Mouse (Mus musculus): ENCODE data around the gene Cks2.
A peak's percentile ranks its signal among the peaks of the same experiment; 100 is the strongest.
"Not testable (repeated sequence)": the region's sequence is repeated elsewhere in the genome, so short reads cannot be mapped to it uniquely, and the experiment has no call there.

Gene Cks2

GRCm38 (mm10) chr13:51644829-51645789, at the start of gene Cks2:
Gene Cks2, plus strand, starts transcription at chr13:51645232.
- DNase-seq (ENCODE audit: low read depth, low spot score): peak; percentile 100

- no peak for DNase-seq (ENCODE audit: low read depth, low spot score)
Measured at GRCm38 (mm10) chr13:51595404-51595803, 49.6 kb upstream of the Cks2 start.

- DNase-seq (ENCODE audit: low read depth, low spot score): no peak
Measured at GRCm38 (mm10) chr13:51598063-51598462, 47.0 kb upstream of the Cks2 start.

GRCm38 (mm10) chr13:51600169-51600568, 44.9 kb upstream of the Cks2 start:
- DNase-seq (ENCODE audit: low read depth, low spot score): no peak

GRCm38 (mm10) chr13:51602764-51603163, 42.3 kb upstream of the Cks2 start:
- DNase-seq (ENCODE audit: low read depth, low spot score): no peak

GRCm38 (mm10) chr13:51603221-51603893, 41.7 kb upstream of the Cks2 start:
- DNase-seq (ENCODE audit: low read depth, low spot score): peak; percentile 70

GRCm38 (mm10) chr13:51603894-51604244, 41.2 kb upstream of the Cks2 start:
- DNase-seq (ENCODE audit: low read depth, low spot score): peak; percentile 41

GRCm38 (mm10) chr13:51609231-51609630, 35.8 kb upstream of the Cks2 start:
- peak; percentile 79 for DNase-seq (ENCODE audit: low read depth, low spot score)

GRCm38 (mm10) chr13:51611060-51611459, 34.0 kb upstream of the Cks2 start:
- DNase-seq (ENCODE audit: low read depth, low spot score): peak; percentile 77

GRCm38 (mm10) chr13:51611500-51611899, 33.5 kb upstream of the Cks2 start:
- peak; percentile 47 for DNase-seq (ENCODE audit: low read depth, low spot score)

- peak; percentile 74 for DNase-seq (ENCODE audit: low read depth, low spot score)
Measured at GRCm38 (mm10) chr13:51615815-51616214, 29.2 kb upstream of the Cks2 start.

GRCm38 (mm10) chr13:51616417-51617044, 28.5 kb upstream of the Cks2 start:
- DNase-seq (ENCODE audit: low read depth, low spot score): peak; percentile 94

- DNase-seq (ENCODE audit: low read depth, low spot score): no peak
Measured at GRCm38 (mm10) chr13:51617306-51617705, 27.7 kb upstream of the Cks2 start.

GRCm38 (mm10) chr13:51617861-51618260, 27.2 kb upstream of the Cks2 start:
- peak; percentile 73 for DNase-seq (ENCODE audit: low read depth, low spot score)

- DNase-seq (ENCODE audit: low read depth, low spot score): no peak
Measured at GRCm38 (mm10) chr13:51618602-51619001, 26.4 kb upstream of the Cks2 start.

- DNase-seq (ENCODE audit: low read depth, low spot score): no peak
Measured at GRCm38 (mm10) chr13:51622626-51623025, 22.4 kb upstream of the Cks2 start.

- DNase-seq (ENCODE audit: low read depth, low spot score): peak; percentile 59
Measured at GRCm38 (mm10) chr13:51623678-51624077, 21.4 kb upstream of the Cks2 start.

- peak; percentile 60 for DNase-seq (ENCODE audit: low read depth, low spot score)
Measured at GRCm38 (mm10) chr13:51628273-51628848, 16.7 kb upstream of the Cks2 start.

- peak; percentile 85 for DNase-seq (ENCODE audit: low read depth, low spot score)
Measured at GRCm38 (mm10) chr13:51631354-51631992, 13.6 kb upstream of the Cks2 start.

GRCm38 (mm10) chr13:51632560-51633218, 12.3 kb upstream of the Cks2 start:
- DNase-seq (ENCODE audit: low read depth, low spot score): peak; percentile 60

- not testable (repeated sequence) for DNase-seq (ENCODE audit: low read depth, low spot score)
Measured at GRCm38 (mm10) chr13:51635384-51635783, 9.6 kb upstream of the Cks2 start.

All from R1 (cell line).